9 mouse cellular contexts compared by ENCODE assay signal in genomic region chr3:20590143-20590542, GRCm38 (mm10).
DNase-seq lines count a peak whose midpoint lies in the region; ATAC-seq lines count a peak whose summit lies in the region.
"Had no signal": no experiment of that assay in that cellular context is flagged by ENCODE, and none has a peak within 500 bp of the region (broad histone marks: within the 10 kb centered on the region; RNA-seq: fewer than 3 reads in every experiment).

No protein-coding gene starts in this region.

- H3K4me3 ChIP-seq in midbrain, embryonic 14.5 days (replicated peaks; ENCODE audit: low read depth, low read length) = no peak overlapping the region
- H3K4me3 ChIP-seq in midbrain, embryonic 10.5 days = no peak overlapping the region
- H3K4me3 ChIP-seq: megakaryocyte, embryonic 14.5 days had no signal

- H3K4me2 ChIP-seq in midbrain, embryonic 14.5 days (ENCODE audit: low read length) = no peak overlapping the region

- no peaks in the 10 kb centered on the region for H3K36me3 ChIP-seq in midbrain, embryonic 14.5 days (ENCODE audit: control insufficient read depth, insufficient read depth, low read length)
- no peaks in the 10 kb centered on the region for H3K36me3 ChIP-seq in midbrain, embryonic 10.5 days

- DNase-seq in adrenal gland, postnatal 10 days = peak; percentile 36
- DNase-seq in adrenal gland, postnatal 4 days (ENCODE audit: low spot score in 2 of 2) = no peak
- DNase-seq in midbrain, embryonic 14.5 days = peak; percentile 81
- no peak for DNase-seq in midbrain, embryonic 10.5 days (ENCODE audit: low spot score)
- peak; percentile 61 to 74 for DNase-seq in cerebellum, postnatal 10 days
- DNase-seq in lung, postnatal 14 days = peak; percentile 20
- no peak for DNase-seq in spleen, postnatal 14 days (ENCODE audit: low spot score in 2 of 2)

- no peak overlapping the region for H3K9ac ChIP-seq in midbrain, embryonic 14.5 days (replicated peaks; ENCODE audit: low read length)

- no peaks in the 10 kb centered on the region for H3K4me1 ChIP-seq in midbrain, embryonic 14.5 days (ENCODE audit: control insufficient read depth, insufficient read depth, low read length)
- H3K4me1 ChIP-seq in midbrain, embryonic 10.5 days = no peaks in the 10 kb centered on the region
- H3K4me1 ChIP-seq: megakaryocyte, embryonic 14.5 days had no signal

- 55% methylated on average over 2 of the region's 2 CpGs for WGBS in midbrain, embryonic 14.5 days
- WGBS in midbrain, embryonic 10.5 days = 61% methylated on average over 2 of the region's 2 CpGs

- ATAC-seq in midbrain, embryonic 14.5 days (ENCODE audit: low FRiP score, low TSS enrichment) = no peak; the same call in 1 of the 2 replicates
- ATAC-seq in inflammation-experienced regulatory T-cells, adult 6 months = peak; percentile 52

- H3K27me3 ChIP-seq in midbrain, embryonic 14.5 days (ENCODE audit: control insufficient read depth, insufficient read depth, low read length) = no peaks in the 10 kb centered on the region
- H3K27me3 ChIP-seq in midbrain, embryonic 10.5 days (ENCODE audit: low read depth, poor library complexity, severe bottlenecking) = no peaks in the 10 kb centered on the region
- H3K27me3 ChIP-seq: megakaryocyte, embryonic 14.5 days had no signal

- no peaks in the 10 kb centered on the region for H3K9me3 ChIP-seq in midbrain, embryonic 14.5 days (ENCODE audit: control insufficient read depth, low read length)
- no peaks in the 10 kb centered on the region for H3K9me3 ChIP-seq in midbrain, embryonic 10.5 days (replicated peaks)
- H3K9me3 ChIP-seq: megakaryocyte, embryonic 14.5 days had no signal

- no peak overlapping the region for H3K27ac ChIP-seq in midbrain, embryonic 14.5 days (replicated peaks; ENCODE audit: low read depth, low read length)
- no peak overlapping the region for H3K27ac ChIP-seq in midbrain, embryonic 10.5 days (replicated peaks)

Comparison
In these comparisons a context has a peak if more than half of its experiments do, and no peak if none do; other contexts are left out.
1. DNase-seq: peak in adrenal gland, postnatal 10 days (single experiment), midbrain, embryonic 14.5 days (single experiment), cerebellum, postnatal 10 days (2 of 2) and lung, postnatal 14 days (single experiment); none in adrenal gland, postnatal 4 days (0 of 2), midbrain, embryonic 10.5 days (single experiment) and spleen, postnatal 14 days (0 of 2).